Mouse (Mus musculus) C2C12 (cell line): ENCODE data around the gene Pou2f2.

Experiments used
- CTCF ChIP-seq: IDR thresholded peaks from one replicate; pipeline ENCODE4 v1.5.1; 2011; ENCODE audit not compliant: control insufficient read depth, insufficient read depth, insufficient read length
- FOSL1 ChIP-seq: IDR thresholded peaks from one replicate; pipeline ENCODE4 v1.8.0; 2011; ENCODE audit warnings: mild to moderate bottlenecking, low read length; ENCODE audit not compliant: poor library complexity, insufficient read depth, severe bottlenecking
- MYOG ChIP-seq: IDR thresholded peaks from one replicate; pipeline ENCODE4 v1.6.1; 2011; ENCODE audit not compliant: control insufficient read depth, insufficient read length; ENCODE audit errors: extremely low read depth

GRCm38 (mm10) chr7:25130565-25130964 is 49.0 kb downstream of the Pou2f2 start:
- TF ChIP-seq FOSL1 (no peak), CTCF (no peak), MYOG (no peak)
